Mouse (Mus musculus) MEL (cell line): ENCODE measurements around the gene Lamb3. TPM values are rescaled to one million over a fixed set of nuclear protein-coding genes. Genes with fewer than 3 reads are reported as not detected.

Source experiments
- DNase-seq: peaks from one replicate; pipeline ENCODE4 v3.0.0; 2011; ENCODE audit warnings: low read depth, low spot score
- H3K27ac ChIP-seq: 2 replicates; pipeline ENCODE4 v1.5.1; 2012; ENCODE audit warnings: low read depth, mild to moderate bottlenecking, control low read depth, low read length, moderate library complexity; ENCODE audit not compliant: control insufficient read depth
- H3K27me3 ChIP-seq, 2 experiments: fragments of 150-350 bp in 1 of 2; sonication (generic) in 1 of 2; 2 replicates each; pipeline ENCODE4 v1.6.1; 2012; ENCODE audit warnings: low read length in 2 of 2, mild to moderate bottlenecking in 2 of 2, improper control_type of control experiment in 1 of 2, moderate library complexity in 1 of 2; ENCODE audit not compliant: insufficient read depth in 2 of 2, control insufficient read depth in 1 of 2
- H3K36me3 ChIP-seq, 2 experiments: 2 replicates each; pipeline ENCODE4 v1.6.1; 2012 to 2014; ENCODE audit warnings: low read length in 2 of 2, improper control_type of control experiment in 1 of 2, inconsistent platforms in 1 of 2, mild to moderate bottlenecking in 1 of 2; ENCODE audit not compliant: insufficient read depth in 2 of 2, control insufficient read depth in 1 of 2
- H3K4me1 ChIP-seq, 2 experiments: fragments of 150-350 bp in 1 of 2; sonication (generic) in 1 of 2; 2 replicates each; pipeline ENCODE4 v1.6.1; 2012; ENCODE audit warnings: low read length in 2 of 2, improper control_type of control experiment in 1 of 2, mild to moderate bottlenecking in 1 of 2; ENCODE audit not compliant: insufficient read depth in 2 of 2, control insufficient read depth in 1 of 2
- H3K4me3 ChIP-seq, 2 experiments: fragments of 150-350 bp in 1 of 2; sonication (generic) in 1 of 2; 2 replicates each; pipeline ENCODE4 v1.5.1; 2012; ENCODE audit warnings: low read depth in 2 of 2, low read length in 2 of 2, mild to moderate bottlenecking in 2 of 2, moderate library complexity in 2 of 2, control low read depth in 1 of 2, improper control_type of control experiment in 1 of 2; ENCODE audit not compliant: control insufficient read depth in 1 of 2, insufficient read depth in 1 of 2
- H3K79me2 ChIP-seq: 2 replicates; pipeline ENCODE4 v1.6.1; 2012; ENCODE audit warnings: mild to moderate bottlenecking, low read length, moderate library complexity; ENCODE audit not compliant: control insufficient read depth, poor library complexity, insufficient read depth
- H3K9ac ChIP-seq: 2 replicates; pipeline ENCODE4 v1.6.1; 2012; ENCODE audit warnings: low read depth, mild to moderate bottlenecking, control low read depth, low read length, moderate library complexity; ENCODE audit not compliant: control insufficient read depth, poor library complexity, severe bottlenecking
- H3K9me3 ChIP-seq: fragments of 150-350 bp; sonication (generic); replicated peaks from 2 replicates; pipeline ENCODE4 v1.6.1; 2012; ENCODE audit warnings: mild to moderate bottlenecking, low read length, improper control_type of control experiment, moderate library complexity; ENCODE audit not compliant: insufficient read depth
- BHLHE40 ChIP-seq: IDR thresholded peaks from 2 replicates; pipeline ENCODE4 v1.6.1; 2012; ENCODE audit warnings: low read depth, mild to moderate bottlenecking, inconsistent platforms, low read length, improper control_type of control experiment, borderline replicate concordance
- CTCF ChIP-seq, 3 experiments: IDR thresholded peaks in 2 of 3; conservative IDR thresholded peaks in 1 of 3; 2 replicates each; pipeline ENCODE4 v1.5.1; 2011 to 2012; ENCODE audit warnings: low read length in 3 of 3, low read depth in 2 of 3, mild to moderate bottlenecking in 2 of 3, improper control_type of control experiment in 1 of 3, inconsistent platforms in 1 of 3, mixed read lengths in 1 of 3, moderate library complexity in 1 of 3; ENCODE audit not compliant: control insufficient read depth in 1 of 3, insufficient read depth in 1 of 3, poor library complexity in 1 of 3, severe bottlenecking in 1 of 3
- EP300 ChIP-seq, 2 experiments: IDR thresholded peaks; 2 replicates each; pipeline ENCODE4 v1.6.1; 2011; ENCODE audit warnings: improper control_type of control experiment in 2 of 2, low read length in 2 of 2, low read depth in 1 of 2, mild to moderate bottlenecking in 1 of 2
- ETS1 ChIP-seq: IDR thresholded peaks from 2 replicates; pipeline ENCODE4 v1.6.1; 2012; ENCODE audit warnings: low read depth, mild to moderate bottlenecking, inconsistent platforms, low read length, improper control_type of control experiment, moderate library complexity
- MAFK ChIP-seq: IDR thresholded peaks from 2 replicates; pipeline ENCODE4 v1.6.1; 2011; ENCODE audit warnings: low read depth, mild to moderate bottlenecking, low read length, improper control_type of control experiment, borderline replicate concordance
- MYB ChIP-seq: IDR thresholded peaks from 2 replicates; pipeline ENCODE4 v1.6.1; 2011; ENCODE audit warnings: mild to moderate bottlenecking, low read depth, low read length, improper control_type of control experiment
- NRF1 ChIP-seq: IDR thresholded peaks from 2 replicates; pipeline ENCODE4 v1.6.1; 2014; ENCODE audit warnings: low read depth, mild to moderate bottlenecking, inconsistent platforms, low read length, improper control_type of control experiment, moderate library complexity; ENCODE audit not compliant: poor library complexity, insufficient read depth, severe bottlenecking
- POLR2AphosphoS2 ChIP-seq: IDR thresholded peaks from 2 replicates; pipeline ENCODE4 v1.6.1; 2011; ENCODE audit warnings: low read length, improper control_type of control experiment
- POLR2AphosphoS5 ChIP-seq: IDR thresholded peaks from 2 replicates; pipeline ENCODE4 v1.6.1; 2012; ENCODE audit warnings: low read depth, borderline replicate concordance, mild to moderate bottlenecking, inconsistent platforms, low read length, moderate library complexity, mixed read lengths
- RAD21 ChIP-seq: IDR thresholded peaks from 2 replicates; pipeline ENCODE4 v1.6.1; 2011; ENCODE audit warnings: mild to moderate bottlenecking, low read depth, low read length, improper control_type of control experiment
- RCOR1 ChIP-seq: IDR thresholded peaks from 2 replicates; pipeline ENCODE4 v1.6.1; 2012; ENCODE audit warnings: low read depth, mild to moderate bottlenecking, inconsistent platforms, low read length, improper control_type of control experiment
- SMC3 ChIP-seq: IDR thresholded peaks from 2 replicates; pipeline ENCODE4 v1.6.1; 2011; ENCODE audit warnings: low read depth, low read length, improper control_type of control experiment
- TAL1 ChIP-seq: IDR thresholded peaks from 2 replicates; pipeline ENCODE4 v1.6.1; 2012; ENCODE audit warnings: mild to moderate bottlenecking, inconsistent platforms, low read length, moderate library complexity, mixed read lengths
- TBP ChIP-seq: IDR thresholded peaks from 2 replicates; pipeline ENCODE4 v1.8.0; 2011; ENCODE audit warnings: low read depth, low read length, improper control_type of control experiment
- TCF12 ChIP-seq: IDR thresholded peaks from 2 replicates; pipeline ENCODE4 v1.6.1; 2014; ENCODE audit warnings: low read depth, mild to moderate bottlenecking, inconsistent platforms, low read length, improper control_type of control experiment, moderate library complexity
- UBTF ChIP-seq: IDR thresholded peaks from 2 replicates; pipeline ENCODE4 v1.6.1; 2012; ENCODE audit warnings: low read depth, mild to moderate bottlenecking, inconsistent platforms, low read length, improper control_type of control experiment, moderate library complexity, borderline replicate concordance; ENCODE audit not compliant: insufficient read depth
- polyA plus RNA-seq, 2 experiments: library from polyadenylated mRNA; stranded (reverse) in 1 of 2; unstranded in 1 of 2; fragments of >175 nt in 1 of 2; fragments of >200 nt in 1 of 2; gene quantifications; 2 replicates each; pipeline versions ENCODE4 v1.2.1 to v1.2.4; 2012; ENCODE audit warnings: low replicate concordance in 2 of 2, low read depth in 1 of 2; ENCODE audit not compliant: insufficient read length in 2 of 2, insufficient read depth in 1 of 2, missing spikeins in 1 of 2
- total RNA-seq: library from RNA; depleted of rRNA; stranded (reverse); fragments of 300-350 nt; gene quantifications from 2 replicates; pipeline ENCODE4 v1.2.3, GENCODE M21; 2012

Gene Lamb3
- total and polyA plus RNA-seq, 3 experiments, result 0.03 to 0.35 TPM; not detected in 1

- no peak for TF ChIP-seq MYB
- peak; percentile 25 to 56 (median 33); a peak in 5 of 6 replicates for TF ChIP-seq CTCF (IDR thresholded peaks at IDR 0.05 in 2 of 3, conservative IDR thresholded peaks at IDR 0.05 in 1 of 3; ENCODE audit: control insufficient read depth in 1 of 3, insufficient read depth in 1 of 3, low read depth in 2 of 3, low read length in 3 of 3, poor library complexity in 1 of 3, severe bottlenecking in 1 of 3)
- TF ChIP-seq SMC3, result peak; percentile 39
- TF ChIP-seq POLR2AphosphoS5, result no peak
- TF ChIP-seq RAD21, result peak; percentile 18
- no peaks in the 10 kb centered on the region for H3K27me3 ChIP-seq
- H3K79me2 ChIP-seq, result no peaks in the 10 kb centered on the region
- H3K27ac ChIP-seq, result no peak overlapping the region
- no peak overlapping the region for H3K9ac ChIP-seq
- no peaks in the 10 kb centered on the region for H3K4me1 ChIP-seq
- no peaks in the 10 kb centered on the region for H3K36me3 ChIP-seq
- no peak for DNase-seq
- H3K4me3 ChIP-seq, result no peak overlapping the region
- no peaks in the 10 kb centered on the region for H3K9me3 ChIP-seq
Observed at GRCm38 (mm10) chr1:193324224-193324623, 116.7 kb downstream of the Lamb3 start.

GRCm38 (mm10) chr1:193325891-193326290 is 118.4 kb downstream of the Lamb3 start:
- no peak overlapping the region for H3K9ac ChIP-seq
- H3K27me3 ChIP-seq, result no peaks in the 10 kb centered on the region
- no peak overlapping the region for H3K27ac ChIP-seq
- H3K4me1 ChIP-seq, result no peaks in the 10 kb centered on the region
- no peak for TF ChIP-seq EP300 (IDR thresholded peaks at IDR 0.05; ENCODE audit: low read depth in 1 of 2, low read length in 2 of 2)
- no peak for TF ChIP-seq NRF1
- TF ChIP-seq BHLHE40, result no peak
- TF ChIP-seq RCOR1, result no peak
- no peak for TF ChIP-seq POLR2AphosphoS2
- TF ChIP-seq ETS1, result no peak
- no peaks in the 10 kb centered on the region for H3K36me3 ChIP-seq
- DNase-seq, result no peak
- no peaks in the 10 kb centered on the region for H3K9me3 ChIP-seq
- no peaks in the 10 kb centered on the region for H3K79me2 ChIP-seq
- H3K4me3 ChIP-seq, result no peak overlapping the region

GRCm38 (mm10) chr1:193326456-193327145 is 119.1 kb downstream of the Lamb3 start:
- no peaks in the 10 kb centered on the region for H3K79me2 ChIP-seq
- no peaks in the 10 kb centered on the region for H3K4me1 ChIP-seq
- no peaks in the 10 kb centered on the region for H3K36me3 ChIP-seq
- no peak overlapping the region for H3K9ac ChIP-seq
- H3K27me3 ChIP-seq, result no peaks in the 10 kb centered on the region
- no peak overlapping the region for H3K4me3 ChIP-seq
- DNase-seq, result no peak
- TF ChIP-seq TBP (no peak), UBTF (no peak), TAL1 (no peak), TCF12 (no peak), MAFK (no peak)
- no peaks in the 10 kb centered on the region for H3K9me3 ChIP-seq
- no peak overlapping the region for H3K27ac ChIP-seq
